Mouse (Mus musculus) bone marrow macrophage, adult 2 months (primary cell): ENCODE results near the gene Olfr323. TPM values are rescaled to one million over a fixed set of nuclear protein-coding genes. Genes with fewer than 3 reads are reported as not detected.

ENCODE experiments used
- H3K27ac ChIP-seq: 2 replicates; pipeline ENCODE4 v1.5.1; 2012; ENCODE audit warnings: low read depth, low read length; ENCODE audit not compliant: insufficient read depth
- H3K4me1 ChIP-seq: 2 replicates; pipeline ENCODE4 v1.6.1; 2012; ENCODE audit warnings: low read length; ENCODE audit not compliant: control insufficient read depth, insufficient read depth
- H3K4me3 ChIP-seq: 2 replicates; pipeline ENCODE4 v1.5.1; 2012; ENCODE audit warnings: mild to moderate bottlenecking, low read length, moderate library complexity; ENCODE audit not compliant: insufficient read depth
- CTCF ChIP-seq: IDR thresholded peaks from 2 replicates; pipeline ENCODE4 v1.5.1; 2012; ENCODE audit warnings: low read depth, mild to moderate bottlenecking, low read length, moderate library complexity
- POLR2A ChIP-seq: IDR thresholded peaks from 2 replicates; pipeline ENCODE4 v1.6.1; 2012; ENCODE audit warnings: mild to moderate bottlenecking, low read depth, low read length, borderline replicate concordance
- polyA plus RNA-seq: library from polyadenylated mRNA; stranded (reverse); fragments of >200 nt; gene quantifications from 2 replicates; pipeline ENCODE4 v1.2.4, GENCODE M21; 2012; ENCODE audit not compliant: missing spikeins, insufficient read depth, insufficient read length

Olfr323 gene
- polyA plus RNA-seq, 1 experiment = not detected

GRCm38 (mm10) chr11:58605228-58605627, 25.1 kb downstream of the Olfr323 start:
- TF ChIP-seq CTCF = no peak
- no peak for TF ChIP-seq POLR2A
- Histone ChIP-seq H3K4me3 (no peak overlapping the region), H3K27ac (no peak overlapping the region), H3K4me1 (no peaks in the 10 kb centered on the region)

GRCm38 (mm10) chr11:58604688-58605087, 25.6 kb downstream of the Olfr323 start:
- TF ChIP-seq POLR2A = no peak
- TF ChIP-seq CTCF = no peak

GRCm38 (mm10) chr11:58602800-58603560, 27.3 kb downstream of the Olfr323 start:
- Histone ChIP-seq H3K4me3 (no peak overlapping the region), H3K4me1 (no peaks in the 10 kb centered on the region), H3K27ac (no peak overlapping the region)
- TF ChIP-seq POLR2A (no peak), CTCF (no peak)

More at GRCm38 (mm10) chr11:58604688-58605087, 25.6 kb downstream of the Olfr323 start:
- Histone ChIP-seq H3K27ac (no peak overlapping the region), H3K4me1 (no peaks in the 10 kb centered on the region), H3K4me3 (no peak overlapping the region)

GRCm38 (mm10) chr11:58602062-58602461, 28.2 kb downstream of the Olfr323 start:
- H3K4me1 ChIP-seq = no peaks in the 10 kb centered on the region
- H3K27ac ChIP-seq = no peak overlapping the region
- no peak for TF ChIP-seq POLR2A
- no peak for TF ChIP-seq CTCF
- H3K4me3 ChIP-seq = no peak overlapping the region

GRCm38 (mm10) chr11:58597837-58598236, 32.5 kb downstream of the Olfr323 start:
- TF ChIP-seq POLR2A = no peak
- no peak for TF ChIP-seq CTCF
- Histone ChIP-seq H3K4me1 (no peaks in the 10 kb centered on the region), H3K4me3 (no peak overlapping the region), H3K27ac (no peak overlapping the region)

GRCm38 (mm10) chr11:58594814-58595213, 35.5 kb downstream of the Olfr323 start, which contains the start of gene Olfr324:
Gene Olfr324 (plus strand): TSS chr11:58595114.
- H3K4me1 ChIP-seq = no peaks in the 10 kb centered on the region
- no peak for TF ChIP-seq POLR2A
- TF ChIP-seq CTCF = no peak
- H3K4me3 ChIP-seq = no peak within 1 kb of the TSS
- H3K27ac ChIP-seq = no peak within 1 kb of the TSS

GRCm38 (mm10) chr11:58588620-58589250, 41.6 kb downstream of the Olfr323 start:
- no peak overlapping the region for H3K27ac ChIP-seq
- TF ChIP-seq CTCF (no peak), POLR2A (no peak)
- no peaks in the 10 kb centered on the region for H3K4me1 ChIP-seq
- H3K4me3 ChIP-seq = no peak overlapping the region

- Histone ChIP-seq H3K4me3 (no peak overlapping the region), H3K4me1 (no peaks in the 10 kb centered on the region), H3K27ac (no peak overlapping the region)
- TF ChIP-seq POLR2A (no peak), CTCF (peak; percentile 49; the same call in 1 of the 2 replicates)
These were observed 42.4 kb downstream of the Olfr323 start for GRCm38 (mm10) chr11:58587898-58588348.

GRCm38 (mm10) chr11:58578636-58579035, 51.7 kb downstream of the Olfr323 start:
- Histone ChIP-seq H3K27ac (no peak overlapping the region), H3K4me3 (no peak overlapping the region), H3K4me1 (no peaks in the 10 kb centered on the region)
- TF ChIP-seq CTCF = no peak
- no peak for TF ChIP-seq POLR2A

GRCm38 (mm10) chr11:58577430-58577829, 52.9 kb downstream of the Olfr323 start, which contains the start of gene Olfr325:
Gene Olfr325 (plus strand): TSS chr11:58577730.
- H3K27ac ChIP-seq = no peak within 1 kb of the TSS
- no peak for TF ChIP-seq CTCF

More at GRCm38 (mm10) chr11:58577430-58577829, 52.9 kb downstream of the Olfr323 start, which contains the start of gene Olfr325:
- Histone ChIP-seq H3K4me3 (no peak within 1 kb of the TSS), H3K4me1 (no peaks in the 10 kb centered on the region)

Other genes starting within 250 kb of the Olfr323 start
- not detected in 2 replicates for gene 1810065E05Rik, start 209.4 kb downstream of the Olfr323 start, polyA plus RNA-seq
- gene Gm12253, start 197.9 kb downstream of the Olfr323 start, polyA plus RNA-seq = not detected in 2 replicates
- not detected in 2 replicates for gene Lypd9, start 177.6 kb downstream of the Olfr323 start, polyA plus RNA-seq
- not detected in 2 replicates for gene Olfr30, start 168.2 kb downstream of the Olfr323 start, polyA plus RNA-seq
- not detected in 2 replicates for gene Olfr332, start 137.9 kb downstream of the Olfr323 start, polyA plus RNA-seq
- gene Olfr331, start 127.9 kb downstream of the Olfr323 start, polyA plus RNA-seq = not detected in 2 replicates
- not detected in 2 replicates for gene Olfr330, start 95.7 kb downstream of the Olfr323 start, polyA plus RNA-seq
- gene Olfr329-ps, start 84.1 kb downstream of the Olfr323 start, polyA plus RNA-seq = not detected in 2 replicates
- not detected in 2 replicates for gene Olfr328, start 74.9 kb downstream of the Olfr323 start, polyA plus RNA-seq
- gene Olfr224, start 59.9 kb downstream of the Olfr323 start, polyA plus RNA-seq = not detected in 2 replicates
- not detected in 2 replicates for gene Olfr325, start 52.8 kb downstream of the Olfr323 start, polyA plus RNA-seq
- gene Olfr324, start 35.4 kb downstream of the Olfr323 start, polyA plus RNA-seq = not detected in 2 replicates
- not detected in 2 replicates for gene 2210407C18Rik, start 14.4 kb downstream of the Olfr323 start, polyA plus RNA-seq
- not detected in 2 replicates for gene Trim58, start 10.0 kb upstream of the Olfr323 start, polyA plus RNA-seq
- not detected in 2 replicates for gene Olfr322, start 28.3 kb upstream of the Olfr323 start, polyA plus RNA-seq
- gene Olfr320, start 50.6 kb upstream of the Olfr323 start, polyA plus RNA-seq = not detected in 2 replicates
- gene Olfr319, start 68.7 kb upstream of the Olfr323 start, polyA plus RNA-seq = not detected in 2 replicates
- gene Olfr318, start 93.5 kb upstream of the Olfr323 start, polyA plus RNA-seq = not detected in 2 replicates
- gene Olfr317, start 108.7 kb upstream of the Olfr323 start, polyA plus RNA-seq = not detected in 2 replicates
- not detected in 2 replicates for gene Olfr316, start 122.2 kb upstream of the Olfr323 start, polyA plus RNA-seq
- gene Olfr315, start 142.7 kb upstream of the Olfr323 start, polyA plus RNA-seq = not detected in 2 replicates
- not detected in 2 replicates for gene Olfr314, start 152.5 kb upstream of the Olfr323 start, polyA plus RNA-seq
- gene Fam183b, start 171.5 kb upstream of the Olfr323 start, polyA plus RNA-seq = not detected in 2 replicates
- not detected in 2 replicates for gene Olfr313, start 184.5 kb upstream of the Olfr323 start, polyA plus RNA-seq
- not detected in 2 replicates for gene Olfr312, start 198.7 kb upstream of the Olfr323 start, polyA plus RNA-seq
- gene Olfr311, start 208.8 kb upstream of the Olfr323 start, polyA plus RNA-seq = not detected in 2 replicates
- gene Gm12258, start 216.7 kb upstream of the Olfr323 start, polyA plus RNA-seq = 3.8 and 5.3 TPM in 2 replicates
- 3.6 and 4.5 TPM in 2 replicates for gene 2810021J22Rik, start 236.7 kb upstream of the Olfr323 start, polyA plus RNA-seq